Comparison of ENCODE assay signal across 7 mouse cellular contexts in the genomic region with DNA sequence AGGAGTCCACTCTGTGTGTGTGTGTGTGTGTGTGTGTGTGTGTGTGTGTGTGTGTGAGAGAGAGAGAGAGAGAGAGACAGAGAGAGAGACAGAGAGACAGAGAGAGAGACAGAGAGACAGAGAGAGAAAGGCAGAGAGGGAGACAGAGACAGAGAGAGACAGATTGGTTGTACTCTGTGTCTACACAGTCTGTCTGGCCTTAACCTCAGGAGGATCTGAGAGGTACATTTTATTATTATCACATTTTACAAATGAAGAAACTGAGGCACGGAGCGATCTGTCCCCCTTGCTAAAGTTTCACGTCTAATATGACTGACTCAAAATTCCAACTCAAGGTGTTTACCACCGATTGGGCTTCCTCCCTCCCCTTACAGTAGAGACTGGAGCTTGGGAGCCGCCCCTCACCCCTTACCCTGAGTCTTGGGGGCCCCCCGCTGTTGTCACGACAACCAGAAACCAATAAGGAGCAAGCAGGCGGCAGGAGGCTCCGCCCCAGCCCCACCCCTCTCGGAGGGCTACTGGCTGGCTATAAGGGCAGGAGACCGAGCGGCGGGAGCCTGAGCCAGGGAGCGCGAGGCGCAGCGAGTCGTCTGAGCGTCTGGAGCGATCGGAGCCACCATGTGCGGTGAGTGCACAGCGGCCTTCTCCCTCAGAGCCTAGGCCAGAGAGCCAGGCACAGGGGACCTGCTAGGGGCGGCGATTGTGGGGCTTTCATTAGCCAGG. TPM values are rescaled to one million over a fixed set of nuclear protein-coding genes. Genes with fewer than 3 reads are reported as not detected.
DNase-seq lines count a peak whose midpoint lies in the region; ATAC-seq and TF ChIP-seq lines count a peak whose summit lies in the region.

A gene (plus strand): TSS at position 560 of the 723 bp plus-strand sequence.

- peak; percentile 97 for ATAC-seq in embryonic facial prominence, embryonic 12.5 days (ENCODE audit: insufficient number of reproducible peaks, insufficient read depth, low FRiP score, low TSS enrichment)
- ATAC-seq in intestine, postnatal 0 days = peak; percentile 84

- DNase-seq in adrenal gland, postnatal 4 days (ENCODE audit: low spot score in 2 of 2) = peak; percentile 10 to 39
- peak; percentile 99 for DNase-seq in heart, adult 11 months
- DNase-seq in left cerebral cortex, postnatal 36 days (ENCODE audit: low spot score in 2 of 2) = peak; percentile 62 to 78
- peak; percentile 92 for DNase-seq in midbrain, embryonic 10.5 days (ENCODE audit: low spot score)
- DNase-seq in spleen, postnatal 4 days (ENCODE audit: low spot score in 2 of 2) = peak; percentile 40 to 68

- H3K27me3 ChIP-seq in embryonic facial prominence, embryonic 12.5 days = no peaks in the 10 kb centered on the region
- H3K27me3 ChIP-seq in intestine, postnatal 0 days (replicated peaks; ENCODE audit: control insufficient read depth, insufficient read depth, low read length) = peaks cover 9% of the 10 kb centered on the region
- peaks cover 39% of the 10 kb centered on the region for H3K27me3 ChIP-seq in midbrain, embryonic 10.5 days (ENCODE audit: low read depth, poor library complexity, severe bottlenecking)

- peaks cover 12% of the 10 kb centered on the region for H3K4me1 ChIP-seq in embryonic facial prominence, embryonic 12.5 days
- no peaks in the 10 kb centered on the region for H3K4me1 ChIP-seq in intestine, postnatal 0 days (replicated peaks; ENCODE audit: control insufficient read depth, insufficient read depth, low read length)
- H3K4me1 ChIP-seq in midbrain, embryonic 10.5 days = peaks cover 30% of the 10 kb centered on the region

- H3K4me3 ChIP-seq in embryonic facial prominence, embryonic 12.5 days = peak within 1 kb of the TSS; percentile 65
- H3K4me3 ChIP-seq in intestine, postnatal 0 days (ENCODE audit: low read depth, low read length) = peak within 1 kb of the TSS; percentile 46
- peak within 1 kb of the TSS; percentile 74 for H3K4me3 ChIP-seq in midbrain, embryonic 10.5 days

- intact Hi-C loops in left cerebral cortex, postnatal 36 days (cut with DNase I) = loop anchor here (5.0 kb wide), 1 partner anchor 66 kb away; no protein-coding TSS in a partner anchor

- TF ChIP-seq CTCF in intestine, postnatal 0 days (IDR thresholded peaks at IDR 0.05; ENCODE audit: low read depth) = no peak

- peak within 1 kb of the TSS; percentile 95 for H3K4me2 ChIP-seq in embryonic facial prominence, embryonic 12.5 days (replicated peaks)
- H3K4me2 ChIP-seq in intestine, postnatal 0 days (replicated peaks; ENCODE audit: low read depth) = peak within 1 kb of the TSS; percentile 83

- peak within 1 kb of the TSS; percentile 78 for H3K27ac ChIP-seq in embryonic facial prominence, embryonic 12.5 days
- H3K27ac ChIP-seq in intestine, postnatal 0 days (ENCODE audit: low read depth, low read length) = no peak within 1 kb of the TSS
- peak within 1 kb of the TSS; percentile 86 for H3K27ac ChIP-seq in midbrain, embryonic 10.5 days (replicated peaks)

- H3K9me3 ChIP-seq in embryonic facial prominence, embryonic 12.5 days = no peaks in the 10 kb centered on the region
- no peaks in the 10 kb centered on the region for H3K9me3 ChIP-seq in intestine, postnatal 0 days (ENCODE audit: control insufficient read depth)
- H3K9me3 ChIP-seq in midbrain, embryonic 10.5 days (replicated peaks) = peaks cover 5% of the 10 kb centered on the region; the same call in 1 of the 2 replicates

- H3K9ac ChIP-seq in embryonic facial prominence, embryonic 12.5 days = peak within 1 kb of the TSS; percentile 73
- H3K9ac ChIP-seq in intestine, postnatal 0 days (ENCODE audit: low read depth, low read length) = peak within 1 kb of the TSS; percentile 13

- WGBS in embryonic facial prominence, embryonic 12.5 days = under 1% methylated on average over 25 of the region's 25 CpGs
- WGBS in intestine, postnatal 0 days = under 1% methylated on average over 25 of the region's 25 CpGs
- under 1% methylated on average over 25 of the region's 25 CpGs for WGBS in midbrain, embryonic 10.5 days

- no peaks in the 10 kb centered on the region for H3K36me3 ChIP-seq in embryonic facial prominence, embryonic 12.5 days
- no peaks in the 10 kb centered on the region for H3K36me3 ChIP-seq in intestine, postnatal 0 days (ENCODE audit: control insufficient read depth, insufficient read depth)
- H3K36me3 ChIP-seq in midbrain, embryonic 10.5 days = no peaks in the 10 kb centered on the region

RNA-seq across cellular contexts. Expression of the gene that starts here (rescaled TPM):
- 1 to 10 TPM; 5.4 to 6.0 TPM for total RNA-seq in adrenal gland, postnatal 4 days (2021)
- polyA plus RNA-seq in embryonic facial prominence, embryonic 12.5 days (2016; fragmentation: Nextera tagmentation; extraction: Ambion mirVana) = 25.3 and 27.5 TPM in 2 replicates
- polyA plus RNA-seq in intestine, postnatal 0 days (2015; fragmentation: Nextera tagmentation; extraction: Ambion mirVana) = 1.7 and 2.8 TPM in 2 replicates
- 1 to 10 TPM; 7.6 to 8.0 TPM for total RNA-seq in left cerebral cortex, postnatal 36 days (2021)
- polyA plus RNA-seq in midbrain, embryonic 10.5 days (2016; fragmentation: Nextera tagmentation; extraction: Ambion mirVana) = 13.9 and 16.7 TPM in 2 replicates

Comparison
In these comparisons a context has a peak if more than half of its experiments do, and no peak if none do; other contexts are left out.
1. DNase-seq: peak in every context shown above with its lines; median percentile 99 in heart, adult 11 months; 92 in midbrain, embryonic 10.5 days; 70 in left cerebral cortex, postnatal 36 days; 54 in spleen, postnatal 4 days; 24 in adrenal gland, postnatal 4 days.